Mouse (Mus musculus): ENCODE measurements at regions not wholly inside any gene's neighbourhood (a gene's known extent, or its start where the extent isn't known, plus 50 kb on each side); places are given as distances from the start of the nearest gene placed in this dataset.

- Histone ChIP-seq H3K9me3 (replicated peaks; ENCODE audit: low read length) (no peaks in the 10 kb centered on the region), H3K27ac (no peak overlapping the region), H3K4me3 (replicated peaks; ENCODE audit: low read depth, low read length) (no peak overlapping the region), H3K4me1 (replicated peaks; ENCODE audit: insufficient read depth, low read length) (peaks cover 7% of the 10 kb centered on the region; the same call in 1 of the 2 replicates), H3K36me3 (ENCODE audit: insufficient read depth, low read length) (no peaks in the 10 kb centered on the region), H3K27me3 (ENCODE audit: insufficient read depth, low read length) (no peaks in the 10 kb centered on the region), H3K4me2 (ENCODE audit: low read length) (no peak overlapping the region), H3K9ac (ENCODE audit: low read depth, low read length) (no peak overlapping the region)
- WGBS, result 68% methylated on average over 7 of the region's 7 CpGs
- TF ChIP-seq CTCF (IDR thresholded peaks at IDR 0.05; ENCODE audit: low read depth), result no peak
- no peak for ATAC-seq (replicated peaks; ENCODE audit: low FRiP score, low read depth)
- no peak for DNase-seq (ENCODE audit: low spot score)
Measured at GRCm38 (mm10) chr16:21298866-21299265, 94.3 kb downstream of the Ephb3 start.

- TF ChIP-seq CTCF (IDR thresholded peaks at IDR 0.05; ENCODE audit: low read depth), result no peak
- ATAC-seq (replicated peaks; ENCODE audit: low FRiP score, low read depth) (no peak), DNase-seq (ENCODE audit: low spot score) (no peak)
- WGBS, result 73% methylated on average over 3 of the region's 3 CpGs
- H3K9me3 ChIP-seq (replicated peaks; ENCODE audit: low read length), result no peaks in the 10 kb centered on the region
- no peak overlapping the region for H3K4me3 ChIP-seq (replicated peaks; ENCODE audit: low read depth, low read length)
- H3K27me3 ChIP-seq (ENCODE audit: insufficient read depth, low read length), result no peaks in the 10 kb centered on the region
- no peak overlapping the region for H3K9ac ChIP-seq (ENCODE audit: low read depth, low read length)
- H3K4me1 ChIP-seq (replicated peaks; ENCODE audit: insufficient read depth, low read length), result peaks cover 12% of the 10 kb centered on the region
- H3K36me3 ChIP-seq (ENCODE audit: insufficient read depth, low read length), result no peaks in the 10 kb centered on the region
- peak overlapping the region; percentile 4; the same call in 1 of the 2 replicates for H3K27ac ChIP-seq
- no peak overlapping the region for H3K4me2 ChIP-seq (ENCODE audit: low read length)
Measured at GRCm38 (mm10) chr16:21305859-21306258, 101.3 kb downstream of the Ephb3 start.

GRCm38 (mm10) chr16:21308513-21308912 lies 104.0 kb downstream of the Ephb3 start:
- 39% methylated on average over 8 of the region's 8 CpGs for WGBS
- Histone ChIP-seq H3K9ac (ENCODE audit: low read depth, low read length) (no peak overlapping the region), H3K4me1 (replicated peaks; ENCODE audit: insufficient read depth, low read length) (peaks cover 18% of the 10 kb centered on the region), H3K27ac (no peak overlapping the region), H3K27me3 (ENCODE audit: insufficient read depth, low read length) (no peaks in the 10 kb centered on the region), H3K4me2 (ENCODE audit: low read length) (no peak overlapping the region), H3K9me3 (replicated peaks; ENCODE audit: low read length) (no peaks in the 10 kb centered on the region), H3K36me3 (ENCODE audit: insufficient read depth, low read length) (no peaks in the 10 kb centered on the region), H3K4me3 (replicated peaks; ENCODE audit: low read depth, low read length) (no peak overlapping the region)
- DNase-seq (ENCODE audit: low spot score) (peak; percentile 64), ATAC-seq (replicated peaks; ENCODE audit: low FRiP score, low read depth) (no peak)
- no peak for TF ChIP-seq CTCF (IDR thresholded peaks at IDR 0.05; ENCODE audit: low read depth)

- ATAC-seq (replicated peaks; ENCODE audit: low FRiP score, low read depth), result peak; percentile 84
- Histone ChIP-seq H3K4me2 (ENCODE audit: low read length) (peak overlapping the region; percentile 84), H3K4me1 (replicated peaks; ENCODE audit: insufficient read depth, low read length) (peaks cover 18% of the 10 kb centered on the region), H3K27ac (peak overlapping the region; percentile 73), H3K9me3 (replicated peaks; ENCODE audit: low read length) (no peaks in the 10 kb centered on the region), H3K36me3 (ENCODE audit: insufficient read depth, low read length) (no peaks in the 10 kb centered on the region), H3K9ac (ENCODE audit: low read depth, low read length) (peak overlapping the region; percentile 60), H3K27me3 (ENCODE audit: insufficient read depth, low read length) (no peaks in the 10 kb centered on the region), H3K4me3 (replicated peaks; ENCODE audit: low read depth, low read length) (peak overlapping the region; percentile 34)
- TF ChIP-seq CTCF (IDR thresholded peaks at IDR 0.05; ENCODE audit: low read depth), result no peak
- DNase-seq (ENCODE audit: low spot score), result peak; percentile 90
- whole genome bisulfite sequencing, result 3% methylated on average over 35 of the region's 35 CpGs
Measured at GRCm38 (mm10) chr16:21310636-21311615, 106.4 kb downstream of the Ephb3 start.

GRCm38 (mm10) chr16:21311781-21312180 lies 107.2 kb downstream of the Ephb3 start:
- Histone ChIP-seq H3K4me2 (ENCODE audit: low read length) (no peak overlapping the region), H3K4me3 (replicated peaks; ENCODE audit: low read depth, low read length) (no peak overlapping the region), H3K4me1 (replicated peaks; ENCODE audit: insufficient read depth, low read length) (peaks cover 18% of the 10 kb centered on the region), H3K27me3 (ENCODE audit: insufficient read depth, low read length) (no peaks in the 10 kb centered on the region), H3K9me3 (replicated peaks; ENCODE audit: low read length) (no peaks in the 10 kb centered on the region), H3K36me3 (ENCODE audit: insufficient read depth, low read length) (no peaks in the 10 kb centered on the region), H3K9ac (ENCODE audit: low read depth, low read length) (no peak overlapping the region), H3K27ac (no peak overlapping the region)
- ATAC-seq (replicated peaks; ENCODE audit: low FRiP score, low read depth), result no peak
- TF ChIP-seq CTCF (IDR thresholded peaks at IDR 0.05; ENCODE audit: low read depth), result no peak
- DNase-seq (ENCODE audit: low spot score), result no peak

- H3K4me3 ChIP-seq (replicated peaks; ENCODE audit: low read depth, low read length), result no peak overlapping the region
- no peaks in the 10 kb centered on the region for H3K9me3 ChIP-seq (replicated peaks; ENCODE audit: low read length)
- peaks cover 7% of the 10 kb centered on the region for H3K4me1 ChIP-seq (replicated peaks; ENCODE audit: insufficient read depth, low read length)
- no peak overlapping the region for H3K4me2 ChIP-seq (ENCODE audit: low read length)
- H3K27me3 ChIP-seq (ENCODE audit: insufficient read depth, low read length), result no peaks in the 10 kb centered on the region
- ATAC-seq (replicated peaks; ENCODE audit: low FRiP score, low read depth), result no peak
- no peak for TF ChIP-seq CTCF (IDR thresholded peaks at IDR 0.05; ENCODE audit: low read depth)
- H3K36me3 ChIP-seq (ENCODE audit: insufficient read depth, low read length), result no peaks in the 10 kb centered on the region
- no peak for DNase-seq (ENCODE audit: low spot score)
- H3K9ac ChIP-seq (ENCODE audit: low read depth, low read length), result no peak overlapping the region
- no peak overlapping the region for H3K27ac ChIP-seq
- 45% methylated on average over 6 of the region's 6 CpGs for WGBS
Measured at GRCm38 (mm10) chr16:21315751-21316151, 107.2 kb upstream of the Vps8 start.
